Mouse (Mus musculus) liver, embryonic 14.5 days (tissue): ENCODE results near the gene Echs1.

ENCODE experiments used
- CTCF ChIP-seq: IDR thresholded peaks from 2 replicates; pipeline ENCODE4 v1.5.1; 2016; ENCODE audit warnings: antibody characterized with exemption, low read depth, control low read depth
- EP300 ChIP-seq: IDR thresholded peaks from 2 replicates; pipeline ENCODE4 v1.6.1; 2016; ENCODE audit warnings: antibody characterized with exemption, low read depth

GRCm38 (mm10) chr7:140057413-140058407 lies 58.6 kb downstream of the Echs1 start:
- no peak for TF ChIP-seq CTCF
- no peak for TF ChIP-seq EP300
